Mouse (Mus musculus) embryonic fibroblast, embryonic 13.5 days (primary cell): Measurements from ENCODE around the gene Bhlhe40. TPM values are rescaled to one million over a fixed set of nuclear protein-coding genes. Genes with fewer than 3 reads are reported as not detected.

Experiments
- H3K27ac ChIP-seq: 2 replicates; pipeline ENCODE4 v1.5.1; 2012; ENCODE audit warnings: low read length, control low read depth, inconsistent platforms; ENCODE audit not compliant: insufficient read depth
- H3K4me1 ChIP-seq: 2 replicates; pipeline ENCODE4 v1.6.1; 2011; ENCODE audit warnings: low read length; ENCODE audit not compliant: control insufficient read depth, insufficient read depth
- H3K4me3 ChIP-seq: 2 replicates; pipeline ENCODE4 v1.5.1; 2011; ENCODE audit warnings: mild to moderate bottlenecking, control low read depth, low read length; ENCODE audit not compliant: insufficient read depth
- CTCF ChIP-seq: IDR thresholded peaks from 2 replicates; pipeline ENCODE4 v1.5.1; 2011; ENCODE audit warnings: mild to moderate bottlenecking, control low read depth, low read length, moderate library complexity, borderline replicate concordance; ENCODE audit not compliant: insufficient read depth
- POLR2A ChIP-seq: IDR thresholded peaks from 2 replicates; pipeline ENCODE4 v1.6.1; 2011; ENCODE audit warnings: low read depth, mild to moderate bottlenecking, control low read depth, low read length, moderate library complexity
- polyA plus RNA-seq: library from polyadenylated mRNA; stranded (reverse); fragments of >200 nt; gene quantifications from 2 replicates; pipeline ENCODE4 v1.2.4, GENCODE M21; 2011; ENCODE audit warnings: low read depth; ENCODE audit not compliant: missing spikeins, insufficient read length

Gene Bhlhe40
- polyA plus RNA-seq, 1 experiment, result 61.3 TPM

DNA sequence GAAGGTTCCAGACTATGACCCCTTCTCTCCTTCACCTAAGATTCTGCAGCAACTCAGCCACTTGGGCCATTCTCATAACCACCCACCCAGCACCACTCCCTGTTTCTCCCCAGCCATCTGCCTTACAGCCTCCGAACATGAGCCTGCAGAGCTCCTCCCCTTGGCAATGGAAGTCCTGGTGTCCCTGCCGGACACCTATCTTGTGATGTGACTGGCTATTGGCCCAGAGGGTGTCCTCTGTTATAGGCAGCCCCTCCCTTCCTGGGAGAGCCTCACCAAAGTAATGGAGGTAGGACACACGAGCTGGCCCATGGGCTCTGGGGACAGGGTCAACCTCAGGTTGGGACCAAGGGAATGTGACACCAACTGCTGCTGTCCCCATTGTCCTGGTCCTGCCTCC is 10.4 kb downstream of the Bhlhe40 start:
- TF ChIP-seq POLR2A (no peak), CTCF (no peak)
- H3K4me3 ChIP-seq, result no peak overlapping the region
- peaks cover 15% of the 10 kb centered on the region for H3K4me1 ChIP-seq
- no peak overlapping the region for H3K27ac ChIP-seq

- H3K4me3 ChIP-seq, result no peak overlapping the region
Measured at GRCm38 (mm10) chr6:108672094-108672493, 11.7 kb downstream of the Bhlhe40 start.

DNA sequence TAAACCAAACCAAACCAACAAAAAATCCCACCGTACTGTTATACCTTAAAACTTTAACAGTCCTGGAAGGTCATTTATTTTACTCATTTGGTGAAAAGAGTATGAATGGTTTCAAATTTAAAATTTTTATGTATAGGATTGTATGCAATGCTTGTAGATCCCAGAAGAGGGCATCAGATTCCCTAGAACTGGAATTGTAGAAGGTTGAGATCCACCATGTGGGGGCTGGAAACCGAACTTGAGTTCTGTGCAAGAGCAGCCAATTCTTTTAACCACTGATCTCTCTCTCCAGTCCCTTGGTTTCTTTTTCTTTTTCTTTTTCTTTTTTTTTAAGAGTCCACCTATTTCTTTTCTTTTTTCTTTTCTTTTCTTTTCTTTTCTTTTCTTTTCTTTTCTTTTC is 13.8 kb downstream of the Bhlhe40 start:
- Histone ChIP-seq H3K4me1 (no peaks in the 10 kb centered on the region; the same call in 1 of the 2 replicates), H3K27ac (no peak overlapping the region), H3K4me3 (no peak overlapping the region)
- no peak for TF ChIP-seq CTCF
- TF ChIP-seq POLR2A, result no peak

More at GRCm38 (mm10) chr6:108672094-108672493, 11.7 kb downstream of the Bhlhe40 start:
- H3K27ac ChIP-seq, result no peak overlapping the region
- TF ChIP-seq POLR2A (no peak), CTCF (no peak)
- H3K4me1 ChIP-seq, result peaks cover 7% of the 10 kb centered on the region

DNA sequence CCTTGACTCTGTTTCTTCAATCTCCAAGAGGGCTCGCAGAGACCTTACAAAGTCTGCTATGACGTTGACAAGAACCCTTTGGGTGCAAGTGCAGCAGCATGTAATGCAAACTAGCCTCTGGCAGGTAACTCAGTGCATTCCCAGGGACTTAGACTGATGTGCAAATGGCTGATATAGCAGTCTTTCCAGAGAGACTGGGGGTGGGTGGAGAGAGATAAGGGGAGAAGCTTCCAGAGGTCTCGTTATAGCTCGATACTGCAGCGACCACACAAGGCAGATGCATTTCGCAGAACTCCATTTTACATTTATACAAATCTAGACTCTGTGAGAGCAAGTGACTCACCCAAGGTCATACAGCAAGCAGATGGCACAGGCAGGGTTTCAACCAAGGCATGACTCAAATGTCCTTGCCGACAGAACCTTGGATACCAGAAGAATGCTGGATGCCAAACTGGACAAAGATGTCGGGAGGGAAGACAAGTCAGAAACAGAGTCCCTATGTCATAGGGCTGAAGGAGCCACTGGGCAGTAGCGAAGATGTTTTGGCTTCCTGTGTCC is 16.4 kb downstream of the Bhlhe40 start:
- TF ChIP-seq POLR2A (no peak), CTCF (no peak)
- no peak overlapping the region for H3K27ac ChIP-seq
- no peak overlapping the region for H3K4me3 ChIP-seq
- H3K4me1 ChIP-seq, result no peaks in the 10 kb centered on the region; the same call in 1 of the 2 replicates

DNA sequence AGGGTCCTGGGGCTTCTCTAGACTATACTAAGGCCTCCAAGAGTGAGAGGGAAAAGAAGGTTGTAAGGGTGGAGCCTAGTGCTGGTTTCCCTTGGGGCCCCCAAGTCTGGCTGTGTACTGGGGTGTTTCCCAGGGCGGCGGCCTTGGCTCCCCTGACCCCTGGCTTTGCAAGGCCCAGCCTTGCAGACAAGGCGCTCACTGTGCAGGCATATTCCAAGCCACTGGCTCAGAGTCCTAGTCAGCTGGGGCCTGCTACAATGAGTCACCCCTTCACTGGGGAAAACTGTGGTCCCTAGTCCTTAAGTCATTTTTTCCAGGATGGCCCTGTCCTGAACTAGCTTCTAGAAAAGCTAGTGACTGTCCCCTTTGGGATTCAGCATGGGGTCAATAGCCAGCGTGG is 17.3 kb downstream of the Bhlhe40 start:
- no peak overlapping the region for H3K27ac ChIP-seq
- no peaks in the 10 kb centered on the region; the same call in 1 of the 2 replicates for H3K4me1 ChIP-seq
- TF ChIP-seq CTCF (no peak), POLR2A (no peak)
- no peak overlapping the region for H3K4me3 ChIP-seq

GRCm38 (mm10) chr6:108678227-108678626 is 17.8 kb downstream of the Bhlhe40 start:
- Histone ChIP-seq H3K4me3 (no peak overlapping the region), H3K27ac (no peak overlapping the region), H3K4me1 (no peaks in the 10 kb centered on the region; the same call in 1 of the 2 replicates)
- TF ChIP-seq CTCF, result no peak
- no peak for TF ChIP-seq POLR2A

GRCm38 (mm10) chr6:108680503-108680902 is 20.1 kb downstream of the Bhlhe40 start:
- no peaks in the 10 kb centered on the region; the same call in 1 of the 2 replicates for H3K4me1 ChIP-seq
- no peak overlapping the region for H3K4me3 ChIP-seq
- TF ChIP-seq CTCF, result no peak
- TF ChIP-seq POLR2A, result no peak
- H3K27ac ChIP-seq, result no peak overlapping the region

DNA sequence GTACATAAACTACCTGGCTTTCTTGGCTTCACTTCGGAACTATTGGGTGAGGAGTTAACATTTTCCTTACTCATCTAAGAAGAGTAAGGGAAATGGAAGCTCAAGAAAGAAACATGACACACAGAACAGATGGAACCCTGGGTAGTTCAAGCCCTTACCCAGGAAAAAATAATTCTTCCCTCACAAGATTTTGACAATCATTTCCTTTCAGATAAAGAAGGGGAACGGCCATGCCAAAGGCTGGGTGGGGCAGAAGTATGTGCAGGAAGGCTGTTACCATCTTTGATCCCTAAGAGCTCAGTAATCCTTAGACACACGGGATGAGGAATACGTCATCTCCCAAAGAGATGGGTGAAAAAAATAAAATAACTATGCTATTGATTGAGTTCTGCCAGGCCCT is 20.7 kb downstream of the Bhlhe40 start:
- Histone ChIP-seq H3K27ac (no peak overlapping the region), H3K4me1 (no peaks in the 10 kb centered on the region; the same call in 1 of the 2 replicates), H3K4me3 (no peak overlapping the region)
- no peak for TF ChIP-seq CTCF

DNA sequence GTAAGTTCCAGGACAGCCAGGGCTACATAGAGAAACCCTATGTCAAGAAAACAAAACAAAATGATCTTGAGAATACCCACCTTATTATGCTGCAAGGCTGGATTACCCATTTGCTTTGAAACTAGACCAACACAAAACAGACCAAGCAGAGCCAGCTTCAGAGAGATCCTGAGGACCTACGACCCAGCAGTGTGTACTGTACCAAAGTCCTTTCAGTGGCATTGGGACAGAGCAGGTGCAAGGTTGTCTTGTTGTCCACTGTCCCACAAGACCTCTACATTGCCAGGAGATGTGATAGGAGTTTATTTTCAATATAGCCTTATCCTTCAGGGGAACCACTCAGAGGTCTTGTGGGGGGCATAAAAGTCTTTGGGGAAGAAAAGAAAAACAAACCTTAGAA is 22.7 kb downstream of the Bhlhe40 start:
- TF ChIP-seq CTCF, result no peak
- TF ChIP-seq POLR2A, result no peak
- no peak overlapping the region for H3K27ac ChIP-seq
- no peaks in the 10 kb centered on the region for H3K4me1 ChIP-seq
- no peak overlapping the region for H3K4me3 ChIP-seq

DNA sequence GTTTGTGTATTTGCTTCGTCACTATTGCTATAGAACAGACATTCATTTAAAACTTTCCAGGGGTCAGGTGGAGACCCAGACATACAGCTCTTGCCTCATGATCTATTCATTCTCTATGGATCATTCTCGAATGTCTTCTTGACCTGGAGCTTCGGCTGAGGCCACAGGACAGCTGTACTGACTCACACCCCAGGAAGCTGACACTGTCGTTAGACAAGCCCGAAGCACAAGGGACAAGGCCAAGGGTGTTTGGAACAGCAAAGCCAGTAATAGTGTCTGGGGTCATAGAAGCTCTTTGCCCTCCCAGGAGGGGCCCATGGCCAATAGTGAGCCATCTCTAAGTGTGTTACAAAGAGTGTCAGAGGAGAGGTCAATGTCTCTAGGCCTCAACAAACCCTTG is 24.0 kb downstream of the Bhlhe40 start:
- Histone ChIP-seq H3K4me3 (no peak overlapping the region), H3K27ac (no peak overlapping the region), H3K4me1 (no peaks in the 10 kb centered on the region)
- TF ChIP-seq CTCF, result no peak
- TF ChIP-seq POLR2A, result no peak
